Mouse (Mus musculus) cortical plate, adult 2 months (tissue): ENCODE data around the gene Ptpn5.

Source experiments
- CTCF ChIP-seq: fragments of 200-500 bp; IDR thresholded peaks from 2 replicates; pipeline ENCODE4 v1.5.1; 2011; ENCODE audit warnings: mild to moderate bottlenecking, control low read depth, low read length; ENCODE audit not compliant: insufficient read depth; ENCODE audit errors: extremely low read depth
- POLR2A ChIP-seq: fragments of 200-500 bp; IDR thresholded peaks from 2 replicates; pipeline ENCODE4 v1.6.1; 2011; ENCODE audit warnings: mild to moderate bottlenecking, low read length, control low read depth; ENCODE audit not compliant: insufficient read depth; ENCODE audit errors: extremely low read depth

DNA sequence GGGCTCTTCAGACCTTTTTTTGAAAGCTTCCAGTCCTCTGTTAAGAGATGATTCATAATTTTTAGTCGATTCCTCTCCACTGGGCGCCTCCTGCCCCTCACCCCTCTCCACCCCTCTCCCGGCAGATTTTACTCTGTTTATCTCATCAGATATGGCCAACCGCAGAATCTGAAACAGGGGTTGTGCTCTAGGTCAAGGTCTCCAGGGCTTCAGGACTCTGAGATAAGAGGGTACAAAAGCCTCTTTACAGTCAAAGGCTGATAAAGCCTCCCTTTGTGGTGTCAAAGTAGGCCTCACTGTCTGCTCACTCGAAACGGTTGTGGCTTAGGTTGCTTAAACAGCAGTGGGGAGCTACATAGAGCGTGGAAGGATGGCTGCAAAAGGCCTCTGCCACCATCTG lies 74.1 kb downstream of the Ptpn5 start:
- TF ChIP-seq CTCF (no peak), POLR2A (no peak)
